Mouse (Mus musculus) lung, adult 2 months (tissue): ENCODE results near the gene Ciz1. TPM values are rescaled to one million over a fixed set of nuclear protein-coding genes. Genes with fewer than 3 reads are reported as not detected.

ENCODE experiments used
- DNase-seq: peaks from one replicate; pipeline ENCODE4 v3.0.0; 2022
- H3K4me1 ChIP-seq: fragments of 200-500 bp; 2 replicates; pipeline ENCODE4 v1.6.1; 2011; ENCODE audit warnings: low read length; ENCODE audit not compliant: control insufficient read depth, insufficient read depth
- H3K4me3 ChIP-seq: fragments of 200-500 bp; replicated peaks from 2 replicates; pipeline ENCODE3; 2011; ENCODE audit warnings: low read depth, mild to moderate bottlenecking, control low read depth, low read length; ENCODE audit errors: extremely low read depth
- CTCF ChIP-seq: fragments of 200-500 bp; IDR thresholded peaks from 2 replicates; pipeline ENCODE4 v1.5.1; 2011; ENCODE audit warnings: mild to moderate bottlenecking, low read length, control low read depth; ENCODE audit not compliant: insufficient read depth
- POLR2A ChIP-seq: fragments of 200-500 bp; IDR thresholded peaks from 2 replicates; pipeline ENCODE4 v1.6.1; 2011; ENCODE audit warnings: low read depth, mild to moderate bottlenecking, control low read depth, low read length, borderline replicate concordance; ENCODE audit errors: extremely low read depth
- WGBS: fragments of 180-500 bp; shearing (Covaris S2); methylation state at CpG from one replicate; pipeline ENCODE4 v1.1.7; 2018; 5-methylcytosine and 5-hydroxymethylcytosine counted together
- polyA plus RNA-seq: library from polyadenylated mRNA; depleted of rRNA; stranded (reverse); fragments of >200 nt; gene quantifications from 2 replicates; pipeline ENCODE4 v1.2.3, GENCODE M21; 2012; rRNA removed

The Ciz1 gene
- polyA plus RNA-seq, 1 experiment: 237 TPM

GRCm38 (mm10) chr2:32429215-32429891, 77.2 kb downstream of the Ciz1 start:
- WGBS: 44% methylated on average over 4 of the region's 4 CpGs
- Histone ChIP-seq H3K4me3 (no peak overlapping the region), H3K4me1 (peaks cover 30% of the 10 kb centered on the region)
- no peak for TF ChIP-seq CTCF
- no peak for TF ChIP-seq POLR2A
- no peak for DNase-seq

Other genes with a start within 250 kb of the Ciz1 start
- 67.9 and 68.5 TPM in 2 replicates for gene Prrc2b, start 201.2 kb upstream of the Ciz1 start, polyA plus RNA-seq
- 17.9 and 21.8 TPM in 2 replicates for gene Pomt1, start 115.7 kb upstream of the Ciz1 start, polyA plus RNA-seq
- 62.8 and 65.4 TPM in 2 replicates for gene Uck1, start 92.2 kb upstream of the Ciz1 start, polyA plus RNA-seq
- gene Golga2, start 64.9 kb upstream of the Ciz1 start, polyA plus RNA-seq: 34.8 and 45.0 TPM in 2 replicates
- 110 and 135 TPM in 2 replicates for gene Swi5, start 64.3 kb upstream of the Ciz1 start, polyA plus RNA-seq
- 44.0 and 60.3 TPM in 2 replicates for gene Dnm1, start 1.0 kb downstream of the Ciz1 start, polyA plus RNA-seq
- 170 and 173 TPM in 2 replicates for gene 1110008P14Rik, start 29.6 kb downstream of the Ciz1 start, polyA plus RNA-seq
- gene Lcn2, start 35.9 kb downstream of the Ciz1 start, polyA plus RNA-seq: 193 and 242 TPM in 2 replicates
- gene Ptges2, start 43.6 kb downstream of the Ciz1 start, polyA plus RNA-seq: 14.7 and 23.8 TPM in 2 replicates
- 5.1 and 5.5 TPM in 2 replicates for gene Naif1, start 98.1 kb downstream of the Ciz1 start, polyA plus RNA-seq
- 19.9 and 21.9 TPM in 2 replicates for gene Slc25a25, start 99.1 kb downstream of the Ciz1 start, polyA plus RNA-seq
- gene Fam102a, start 183.0 kb downstream of the Ciz1 start, polyA plus RNA-seq: 23.7 and 24.0 TPM in 2 replicates
- 116 and 118 TPM in 2 replicates for gene Dpm2, start 218.5 kb downstream of the Ciz1 start, polyA plus RNA-seq
- 0.12 and 0.55 TPM in 2 replicates for gene Pip5kl1, start 222.5 kb downstream of the Ciz1 start, polyA plus RNA-seq
- not detected in 2 replicates for gene 9430097D07Rik, start 223.4 kb downstream of the Ciz1 start, polyA plus RNA-seq
- gene St6galnac4, start 234.8 kb downstream of the Ciz1 start, polyA plus RNA-seq: 39.5 and 40.4 TPM in 2 replicates
- gene St6galnac6, start 247.4 kb downstream of the Ciz1 start, polyA plus RNA-seq: 59.0 and 59.8 TPM in 2 replicates